Mouse (Mus musculus) lung, adult 2 months (tissue): Measurements from ENCODE around the gene Pik3r2.

Experiments used
- CTCF ChIP-seq: fragments of 200-500 bp; IDR thresholded peaks from 2 replicates; pipeline ENCODE4 v1.5.1; 2011; ENCODE audit warnings: mild to moderate bottlenecking, low read length, control low read depth; ENCODE audit not compliant: insufficient read depth
- POLR2A ChIP-seq: fragments of 200-500 bp; IDR thresholded peaks from 2 replicates; pipeline ENCODE4 v1.6.1; 2011; ENCODE audit warnings: low read depth, mild to moderate bottlenecking, control low read depth, low read length, borderline replicate concordance; ENCODE audit errors: extremely low read depth

DNA sequence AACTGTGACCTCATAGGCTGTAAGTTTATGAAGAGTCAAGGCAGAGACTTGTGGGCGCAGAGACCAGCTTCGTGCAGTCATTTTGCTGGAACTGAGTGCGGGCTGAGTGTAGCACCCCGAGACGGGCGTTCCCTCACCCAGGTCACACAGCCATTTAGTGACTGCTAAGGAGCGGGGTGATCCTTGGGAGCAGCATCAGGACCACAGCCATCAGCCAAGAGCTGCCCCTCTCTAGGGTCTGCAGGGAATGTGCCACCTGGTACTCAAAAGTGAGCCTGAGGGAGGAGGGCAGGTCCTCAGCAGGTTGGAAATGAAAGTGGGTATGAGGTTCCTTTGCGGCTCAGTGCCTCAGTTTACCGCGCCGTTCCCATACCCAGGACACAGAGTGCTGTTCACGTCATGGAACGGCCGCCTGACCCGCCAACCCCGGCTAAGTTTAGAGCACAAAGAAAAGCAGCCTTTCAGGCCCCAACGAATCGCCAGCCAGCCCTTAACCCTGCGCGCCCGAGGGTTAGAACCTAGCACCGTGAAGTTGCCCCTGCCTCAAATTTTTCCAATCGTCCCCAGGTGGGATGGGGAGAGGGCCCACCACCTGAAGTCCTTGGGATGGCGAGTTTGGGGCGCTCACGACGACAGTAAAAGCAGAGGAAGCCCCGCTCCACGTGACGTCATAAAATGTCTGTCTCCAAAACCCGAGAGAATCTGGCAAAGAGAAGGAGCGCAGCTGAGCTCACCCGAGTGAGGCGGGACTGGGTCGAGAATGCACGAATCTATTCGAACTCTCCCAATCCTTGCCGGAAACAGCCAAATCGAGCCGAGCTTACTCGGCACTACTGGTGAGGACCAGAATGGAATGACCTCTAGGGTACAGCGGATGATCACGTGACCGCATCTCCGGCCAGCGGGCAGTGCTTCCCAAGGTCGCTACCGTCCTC is 32.6 kb downstream of the Pik3r2 start:
- TF ChIP-seq CTCF (no peak), POLR2A (peak; percentile 34; the same call in 1 of the 2 replicates)
